In genomic region chr12:86994166-86994565, GRCm38 (mm10) we compare ENCODE assay signal across 18 mouse cellular contexts. TPM values are rescaled to one million over a fixed set of nuclear protein-coding genes. Genes with fewer than 3 reads are reported as not detected.
DNase-seq lines count a peak whose midpoint lies in the region; ATAC-seq and TF ChIP-seq lines count a peak whose summit lies in the region.
"Had no signal": no experiment of that assay in that cellular context is flagged by ENCODE, and none has a peak within 500 bp of the region (broad histone marks: within the 10 kb centered on the region; RNA-seq: fewer than 3 reads in every experiment).

No protein-coding gene starts in this region.

- no peak overlapping the region for H3K9ac ChIP-seq in hindbrain, embryonic 11.5 days (ENCODE audit: low read depth, low read length)
- H3K9ac ChIP-seq in hindbrain, postnatal 0 days (replicated peaks; ENCODE audit: low read length), result no peak overlapping the region
- no peak overlapping the region for H3K9ac ChIP-seq in neural tube, embryonic 14.5 days (replicated peaks; ENCODE audit: low read depth, low read length)
- H3K9ac ChIP-seq in neural tube, embryonic 15.5 days (replicated peaks), result no peak overlapping the region
- no peak overlapping the region for H3K9ac ChIP-seq in stomach, postnatal 0 days (ENCODE audit: low read length)
- H3K9ac ChIP-seq: embryonic facial prominence, embryonic 13.5 days; liver, embryonic 12.5 days; midbrain, embryonic 13.5 days had no signal

- peak; percentile 35 for DNase-seq in hindbrain, embryonic 11.5 days (ENCODE audit: low spot score)
- DNase-seq in hindbrain, postnatal 0 days (ENCODE audit: low spot score), result no peak
- DNase-seq in embryo, embryonic 10.5 days (ENCODE audit: low spot score), result peak; percentile 55
- DNase-seq in layer of hippocampus, adult 11-12 months (ENCODE audit: low spot score), result no peak
- DNase-seq in stomach, postnatal 0 days (ENCODE audit: low spot score), result no peak
- DNase-seq: cerebellum, adult 8-10 months; kidney, adult 11 months; lung, postnatal 14 days had no signal

- TF ChIP-seq CTCF in hindbrain, postnatal 0 days (IDR thresholded peaks at IDR 0.05; ENCODE audit: low read depth), result no peak
- no peak for TF ChIP-seq CTCF in stomach, postnatal 0 days (IDR thresholded peaks at IDR 0.05; ENCODE audit: low read depth)

- no peaks in the 10 kb centered on the region for H3K9me3 ChIP-seq in hindbrain, embryonic 11.5 days (ENCODE audit: control insufficient read depth, low read length)
- no peaks in the 10 kb centered on the region for H3K9me3 ChIP-seq in hindbrain, postnatal 0 days (ENCODE audit: low read length)
- no peaks in the 10 kb centered on the region for H3K9me3 ChIP-seq in neural tube, embryonic 14.5 days (ENCODE audit: control insufficient read depth, low read length)
- no peaks in the 10 kb centered on the region for H3K9me3 ChIP-seq in neural tube, embryonic 15.5 days (replicated peaks)
- H3K9me3 ChIP-seq in stomach, postnatal 0 days (ENCODE audit: control insufficient read depth, low read length), result no peaks in the 10 kb centered on the region
- H3K9me3 ChIP-seq: embryonic facial prominence, embryonic 13.5 days; liver, embryonic 12.5 days; midbrain, embryonic 13.5 days had no signal

- peaks cover 6% of the 10 kb centered on the region for H3K4me1 ChIP-seq in hindbrain, embryonic 11.5 days (replicated peaks; ENCODE audit: control insufficient read depth, insufficient read depth, low read length)
- H3K4me1 ChIP-seq in hindbrain, postnatal 0 days (ENCODE audit: insufficient read depth, low read length), result 0 out of 2 replicates have a peak, but pooled peaks cover 4% of the 10 kb centered on the region
- H3K4me1 ChIP-seq in neural tube, embryonic 14.5 days (ENCODE audit: control insufficient read depth, insufficient read depth, low read length), result peaks cover 6% of the 10 kb centered on the region; the same call in 1 of the 2 replicates
- H3K4me1 ChIP-seq in neural tube, embryonic 15.5 days, result peaks cover 35% of the 10 kb centered on the region
- H3K4me1 ChIP-seq in stomach, postnatal 0 days (replicated peaks; ENCODE audit: control insufficient read depth, insufficient read depth), result no peaks in the 10 kb centered on the region

- H3K4me2 ChIP-seq in hindbrain, embryonic 11.5 days (replicated peaks; ENCODE audit: low read depth, low read length), result no peak overlapping the region
- H3K4me2 ChIP-seq in hindbrain, postnatal 0 days (ENCODE audit: low read depth, low read length), result no peak overlapping the region
- H3K4me2 ChIP-seq in neural tube, embryonic 14.5 days (ENCODE audit: low read depth, low read length), result no peak overlapping the region
- no peak overlapping the region for H3K4me2 ChIP-seq in neural tube, embryonic 15.5 days
- no peak overlapping the region for H3K4me2 ChIP-seq in stomach, postnatal 0 days (replicated peaks; ENCODE audit: low read depth)
- H3K4me2 ChIP-seq: embryonic facial prominence, embryonic 13.5 days; liver, embryonic 12.5 days; midbrain, embryonic 13.5 days had no signal

- H3K36me3 ChIP-seq in hindbrain, embryonic 11.5 days (ENCODE audit: control insufficient read depth, insufficient read depth, low read length), result no peaks in the 10 kb centered on the region
- H3K36me3 ChIP-seq in hindbrain, postnatal 0 days (ENCODE audit: insufficient read depth, low read length), result no peaks in the 10 kb centered on the region
- H3K36me3 ChIP-seq in neural tube, embryonic 14.5 days (ENCODE audit: control insufficient read depth, insufficient read depth, low read length), result no peaks in the 10 kb centered on the region
- no peaks in the 10 kb centered on the region for H3K36me3 ChIP-seq in neural tube, embryonic 15.5 days
- no peaks in the 10 kb centered on the region for H3K36me3 ChIP-seq in stomach, postnatal 0 days (ENCODE audit: control insufficient read depth, insufficient read depth, low read length)
- H3K36me3 ChIP-seq: embryonic facial prominence, embryonic 13.5 days; liver, embryonic 12.5 days; midbrain, embryonic 13.5 days had no signal

- ATAC-seq in hindbrain, embryonic 11.5 days (ENCODE audit: low FRiP score), result no peak
- ATAC-seq in hindbrain, postnatal 0 days, result no peak
- ATAC-seq in neural tube, embryonic 14.5 days (ENCODE audit: low read depth), result no peak
- ATAC-seq in neural tube, embryonic 15.5 days (ENCODE audit: low FRiP score), result no peak
- no peak for ATAC-seq in stomach, postnatal 0 days (ENCODE audit: low FRiP score, low TSS enrichment)
- ATAC-seq: CD4-positive, CD25-positive, alpha-beta regulatory T cell, adult 4 months; liver, embryonic 12.5 days; midbrain, embryonic 13.5 days had no signal

- 31% methylated on average over 4 of the region's 4 CpGs for WGBS in hindbrain, embryonic 11.5 days
- WGBS in hindbrain, postnatal 0 days, result 41% methylated on average over 4 of the region's 4 CpGs
- 28% methylated on average over 4 of the region's 4 CpGs for whole genome bisulfite sequencing in neural tube, embryonic 14.5 days
- 38% methylated on average over 4 of the region's 4 CpGs for WGBS in neural tube, embryonic 15.5 days
- 32% methylated on average over 4 of the region's 4 CpGs for WGBS in stomach, postnatal 0 days

- H3K27ac ChIP-seq in hindbrain, embryonic 11.5 days (ENCODE audit: low read depth, low read length), result no peak overlapping the region
- no peak overlapping the region for H3K27ac ChIP-seq in hindbrain, postnatal 0 days
- H3K27ac ChIP-seq in neural tube, embryonic 14.5 days (ENCODE audit: low read depth, low read length), result 0 out of 2 replicates have a peak overlapping the region, but pooled peaks have one; percentile 28
- no peak overlapping the region for H3K27ac ChIP-seq in neural tube, embryonic 15.5 days (replicated peaks)
- no peak overlapping the region for H3K27ac ChIP-seq in stomach, postnatal 0 days (replicated peaks)
- H3K27ac ChIP-seq: embryonic facial prominence, embryonic 13.5 days; liver, embryonic 12.5 days; midbrain, embryonic 13.5 days had no signal

- TF ChIP-seq EP300 in stomach, postnatal 0 days (optimal IDR thresholded peaks at IDR 0.05), result no peak

- no peak overlapping the region for H3K4me3 ChIP-seq in hindbrain, embryonic 11.5 days (ENCODE audit: low read depth, low read length)
- H3K4me3 ChIP-seq in hindbrain, postnatal 0 days (ENCODE audit: low read length), result no peak overlapping the region
- no peak overlapping the region for H3K4me3 ChIP-seq in neural tube, embryonic 14.5 days (ENCODE audit: low read depth, low read length)
- no peak overlapping the region for H3K4me3 ChIP-seq in neural tube, embryonic 15.5 days (replicated peaks)
- no peak overlapping the region for H3K4me3 ChIP-seq in stomach, postnatal 0 days (ENCODE audit: low read depth, low read length)
- H3K4me3 ChIP-seq: embryonic facial prominence, embryonic 13.5 days; liver, embryonic 12.5 days; midbrain, embryonic 13.5 days had no signal

- H3K27me3 ChIP-seq in hindbrain, embryonic 11.5 days (ENCODE audit: control insufficient read depth, insufficient read depth, low read length), result peaks cover 20% of the 10 kb centered on the region
- no peaks in the 10 kb centered on the region for H3K27me3 ChIP-seq in hindbrain, postnatal 0 days (ENCODE audit: insufficient read depth, low read length)
- H3K27me3 ChIP-seq in neural tube, embryonic 14.5 days (ENCODE audit: control insufficient read depth, insufficient read depth, low read length), result peaks cover 5% of the 10 kb centered on the region
- H3K27me3 ChIP-seq in neural tube, embryonic 15.5 days (replicated peaks), result peaks cover 12% of the 10 kb centered on the region
- peaks cover 7% of the 10 kb centered on the region; the same call in 1 of the 2 replicates for H3K27me3 ChIP-seq in stomach, postnatal 0 days (ENCODE audit: control insufficient read depth, insufficient read depth, low read length)

RNA-seq across cellular contexts. Expression of gene Zdhhc22, which starts 3.9 kb away (rescaled TPM):
- polyA plus RNA-seq in hindbrain, embryonic 11.5 days (2014; fragmentation: Nextera tagmentation; extraction: Ambion mirVana), result 0.82 and 0.89 TPM in 2 replicates
- total RNA-seq in hindbrain, postnatal 0 days (2014; rRNA removed), result 38.6 and 39.4 TPM in 2 replicates
- 21.8 and 25.2 TPM in 2 replicates for polyA plus RNA-seq in hindbrain, postnatal 0 days (2015; fragmentation: Nextera tagmentation; extraction: Ambion mirVana)
- 10.3 and 20.5 TPM in 2 replicates for polyA plus RNA-seq in neural tube, embryonic 14.5 days (2014; fragmentation: Nextera tagmentation; extraction: Ambion mirVana)
- 18.2 and 19.4 TPM in 2 replicates for polyA plus RNA-seq in neural tube, embryonic 15.5 days (2015; fragmentation: Nextera tagmentation; extraction: Ambion mirVana)
- 0.53 and 0.58 TPM in 2 replicates for polyA plus RNA-seq in stomach, postnatal 0 days (2015; fragmentation: Nextera tagmentation; extraction: Ambion mirVana)
- total RNA-seq: heart, adult 18-20 months; hematopoietic stem cell, adult 5-6 weeks had no signal
- polyA plus RNA-seq: liver, embryonic 12.5 days; spleen, adult 2 months; testis, adult 2 months had no signal

RNA-seq across cellular contexts. Expression of gene Tmem63c, which starts 27.0 kb away (rescaled TPM):
- polyA plus RNA-seq in hindbrain, embryonic 11.5 days (2014; fragmentation: Nextera tagmentation; extraction: Ambion mirVana), result 0.66 and 1.4 TPM in 2 replicates
- total RNA-seq in hindbrain, postnatal 0 days (2014; rRNA removed), result 23.3 and 25.7 TPM in 2 replicates
- 7.9 and 8.6 TPM in 2 replicates for polyA plus RNA-seq in hindbrain, postnatal 0 days (2015; fragmentation: Nextera tagmentation; extraction: Ambion mirVana)
- polyA plus RNA-seq in neural tube, embryonic 14.5 days (2014; fragmentation: Nextera tagmentation; extraction: Ambion mirVana), result 10.7 and 15.8 TPM in 2 replicates
- 10.8 and 12.3 TPM in 2 replicates for polyA plus RNA-seq in neural tube, embryonic 15.5 days (2015; fragmentation: Nextera tagmentation; extraction: Ambion mirVana)
- 0.72 and 0.74 TPM in 2 replicates for polyA plus RNA-seq in stomach, postnatal 0 days (2015; fragmentation: Nextera tagmentation; extraction: Ambion mirVana)
- total RNA-seq: hematopoietic stem cell, adult 5-6 weeks had no signal
- polyA plus RNA-seq: liver, embryonic 12.5 days had no signal

RNA-seq across cellular contexts. Expression of gene Cipc, which starts 47.3 kb away (rescaled TPM):
- 32.2 and 39.5 TPM in 2 replicates for polyA plus RNA-seq in hindbrain, embryonic 11.5 days (2014; fragmentation: Nextera tagmentation; extraction: Ambion mirVana)
- total RNA-seq in hindbrain, postnatal 0 days (2014; rRNA removed), result 51.1 and 55.6 TPM in 2 replicates
- 27.6 and 29.6 TPM in 2 replicates for polyA plus RNA-seq in hindbrain, postnatal 0 days (2015; fragmentation: Nextera tagmentation; extraction: Ambion mirVana)
- polyA plus RNA-seq in neural tube, embryonic 14.5 days (2014; fragmentation: Nextera tagmentation; extraction: Ambion mirVana), result 51.7 and 54.2 TPM in 2 replicates
- 37.2 and 40.8 TPM in 2 replicates for polyA plus RNA-seq in neural tube, embryonic 15.5 days (2015; fragmentation: Nextera tagmentation; extraction: Ambion mirVana)
- polyA plus RNA-seq in stomach, postnatal 0 days (2015; fragmentation: Nextera tagmentation; extraction: Ambion mirVana), result 10.1 and 10.8 TPM in 2 replicates

Comparison
In these comparisons a context has a peak if more than half of its experiments do, and no peak if none do; other contexts are left out.
1. DNase-seq: peak in hindbrain, embryonic 11.5 days (single experiment) and embryo, embryonic 10.5 days (single experiment); none in hindbrain, postnatal 0 days (single experiment), layer of hippocampus, adult 11-12 months (single experiment) and stomach, postnatal 0 days (single experiment).